Mouse (Mus musculus) liver, adult 2 months (tissue): ENCODE measurements around the gene Syne3.

ENCODE experiments used
- CTCF ChIP-seq: fragments of 200-500 bp; IDR thresholded peaks from 2 replicates; pipeline ENCODE4 v1.5.1; 2011; ENCODE audit warnings: low read depth, low read length, control low read depth
- POLR2A ChIP-seq: fragments of 200-500 bp; IDR thresholded peaks from 2 replicates; pipeline ENCODE4 v1.6.1; 2011; ENCODE audit warnings: low read length, control low read depth; ENCODE audit not compliant: insufficient read depth; ENCODE audit errors: extremely low read depth

DNA sequence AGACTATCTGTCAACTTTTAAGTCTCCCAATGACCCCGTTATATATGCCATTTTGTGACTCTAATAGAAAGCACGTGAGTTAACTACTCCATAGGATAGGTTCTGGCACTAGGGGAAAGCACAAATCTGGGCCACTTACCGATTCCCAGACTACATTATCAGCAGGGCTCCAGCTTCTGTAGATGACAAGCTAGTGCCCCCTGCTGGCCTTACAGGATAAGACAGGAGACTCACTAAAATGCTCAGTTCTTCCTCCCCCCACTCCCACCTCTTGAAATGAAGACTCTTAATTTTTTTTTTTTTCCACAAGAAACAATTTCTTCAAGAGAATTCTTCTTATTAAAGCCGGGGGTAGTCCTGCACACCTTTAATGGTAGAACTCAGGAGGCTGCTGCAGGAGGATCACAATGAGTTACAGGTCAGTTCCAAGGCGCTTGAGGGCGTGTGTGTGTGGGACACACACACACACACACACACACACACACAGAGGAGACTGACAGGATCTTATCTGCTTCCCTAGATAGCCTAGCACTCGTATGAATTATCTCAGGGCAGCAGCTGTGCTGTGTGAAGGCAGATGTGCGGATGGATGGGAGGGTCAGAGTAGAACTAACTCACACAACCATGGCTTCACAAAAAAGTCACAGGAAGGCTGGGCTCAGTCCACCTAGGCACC lies 15.8 kb upstream of the Syne3 start:
- TF ChIP-seq CTCF, result peak; percentile 65
- no peak for TF ChIP-seq POLR2A
